Mouse (Mus musculus) neural tube, embryonic 11.5 days (tissue): ENCODE data around the gene Atp2b4. TPM values are rescaled to one million over a fixed set of nuclear protein-coding genes. Genes with fewer than 3 reads are reported as not detected.

Experiments
- ATAC-seq: fragments of 200-750 bp; cut with Nextera tagmentation; 2 replicates; pipeline ENCODE4 v1.8.0; 2017; ENCODE audit warnings: moderate number of reproducible peaks, mild to moderate bottlenecking, moderate TSS enrichment, moderate library complexity; ENCODE audit not compliant: insufficient read depth, low FRiP score, low TSS enrichment
- DNase-seq: peaks from one replicate; pipeline ENCODE4 v3.0.0-alpha.2; 2015; ENCODE audit warnings: low spot score
- H3K27ac ChIP-seq: fragments of 300-500 bp; sonication (generic); 2 replicates; pipeline ENCODE4 v1.5.1; 2014; ENCODE audit warnings: low read depth, mild to moderate bottlenecking, low read length
- H3K27me3 ChIP-seq: fragments of 300-500 bp; sonication (generic); 2 replicates; pipeline ENCODE4 v1.6.1; 2014; ENCODE audit warnings: mild to moderate bottlenecking, low read length, mixed read lengths; ENCODE audit not compliant: control insufficient read depth, insufficient read depth
- H3K36me3 ChIP-seq: fragments of 300-500 bp; sonication (generic); 2 replicates; pipeline ENCODE4 v1.6.1; 2014; ENCODE audit warnings: mild to moderate bottlenecking, low read length, moderate library complexity, mixed read lengths; ENCODE audit not compliant: control insufficient read depth, insufficient read depth
- H3K4me1 ChIP-seq: fragments of 300-500 bp; sonication (generic); 2 replicates; pipeline ENCODE4 v1.6.1; 2014; ENCODE audit warnings: low read length, mixed read lengths; ENCODE audit not compliant: control insufficient read depth, insufficient read depth
- H3K4me2 ChIP-seq: fragments of 300-500 bp; sonication (generic); 2 replicates; pipeline ENCODE4 v1.6.1; 2014; ENCODE audit warnings: low read depth, mild to moderate bottlenecking, moderate library complexity
- H3K4me3 ChIP-seq: fragments of 300-500 bp; sonication (generic); 2 replicates; pipeline ENCODE4 v1.5.1; 2014; ENCODE audit warnings: low read depth, low read length
- H3K9ac ChIP-seq: fragments of 300-500 bp; sonication (generic); 2 replicates; pipeline ENCODE4 v1.6.1; 2014; ENCODE audit warnings: mild to moderate bottlenecking, low read length
- H3K9me3 ChIP-seq: fragments of 300-500 bp; sonication (generic); 2 replicates; pipeline ENCODE4 v1.6.1; 2016; ENCODE audit warnings: low read length; ENCODE audit not compliant: control insufficient read depth
- WGBS: fragments of 180-500 bp; shearing (Covaris S2); extraction: QIAGEN DNeasy Blood & Tissue Kit; methylation state at CpG from one replicate; pipeline ENCODE4 v1.1.7; 2014; 5-methylcytosine and 5-hydroxymethylcytosine counted together
- polyA plus RNA-seq: library from polyadenylated mRNA; unstranded; fragments of >200 nt; fragmentation: Nextera tagmentation; extraction: Ambion mirVana; gene quantifications from 2 replicates; pipeline ENCODE4 v1.2.1, GENCODE M21; 2014

Atp2b4 gene
- polyA plus RNA-seq, 1 experiment from 2014 or later: 9.6 TPM

DNA sequence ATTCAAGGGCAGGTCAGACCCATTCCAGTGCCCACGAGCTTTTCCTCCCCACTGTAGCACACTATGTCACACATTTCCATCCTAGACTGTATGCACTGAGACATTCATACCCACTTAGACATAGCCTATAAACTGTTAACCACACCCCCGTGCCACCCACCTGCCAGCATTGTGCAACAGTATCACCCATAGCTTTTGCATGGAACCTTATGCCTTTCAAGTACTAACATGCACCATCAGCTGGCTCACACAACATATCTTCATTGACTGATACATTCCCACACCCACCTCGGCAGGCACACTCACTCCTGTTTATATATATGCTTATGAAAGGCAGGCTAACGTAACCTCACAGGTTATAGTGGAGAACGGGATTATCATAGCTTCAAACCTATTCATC, 902 bp upstream of the Atp2b4 start:
- no peak for ATAC-seq
- Histone ChIP-seq H3K27ac (no peak overlapping the region), H3K27me3 (no peaks in the 10 kb centered on the region), H3K4me3 (no peak overlapping the region), H3K9me3 (no peaks in the 10 kb centered on the region), H3K4me1 (no peaks in the 10 kb centered on the region; the same call in 1 of the 2 replicates), H3K9ac (no peak overlapping the region), H3K4me2 (no peak overlapping the region), H3K36me3 (no peaks in the 10 kb centered on the region)
- WGBS: 81% methylated on average over 5 of the region's 5 CpGs
- DNase-seq: no peak

DNA sequence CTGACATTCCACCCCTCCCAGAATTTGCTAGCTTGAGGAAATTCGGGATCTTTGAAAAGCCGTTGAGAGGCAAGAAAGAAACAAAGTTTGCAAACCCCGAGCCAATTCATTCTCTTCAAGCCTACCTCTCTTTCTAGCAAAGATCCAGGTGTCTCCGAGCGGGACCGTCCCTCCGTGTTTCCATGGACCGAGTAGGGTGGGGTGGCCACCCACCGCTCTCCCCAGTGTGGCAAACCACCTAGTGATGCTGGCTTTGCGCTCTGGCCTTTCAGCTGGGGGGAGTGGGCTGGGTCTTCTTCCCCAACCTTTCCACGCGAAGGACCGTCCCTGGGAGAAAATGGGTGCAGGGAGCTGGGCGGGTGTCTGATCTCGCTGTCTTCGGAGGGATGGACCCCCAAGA, 329 bp downstream of the Atp2b4 start:
- ATAC-seq (peak; percentile 31; the same call in 1 of the 2 replicates), DNase-seq (no peak)
- Histone ChIP-seq H3K4me3 (peak overlapping the region; percentile 41), H3K9me3 (no peaks in the 10 kb centered on the region), H3K4me2 (peak overlapping the region; percentile 74), H3K9ac (peak overlapping the region; percentile 23), H3K27me3 (no peaks in the 10 kb centered on the region), H3K27ac (no peak overlapping the region), H3K4me1 (no peaks in the 10 kb centered on the region; the same call in 1 of the 2 replicates), H3K36me3 (no peaks in the 10 kb centered on the region)
- WGBS: under 1% methylated on average over 16 of the region's 16 CpGs

- peak overlapping the region; percentile 41 for H3K4me3 ChIP-seq
- H3K4me1 ChIP-seq: no peaks in the 10 kb centered on the region; the same call in 1 of the 2 replicates
- ATAC-seq (no peak), DNase-seq (no peak)
- no peaks in the 10 kb centered on the region for H3K27me3 ChIP-seq
- no peaks in the 10 kb centered on the region for H3K36me3 ChIP-seq
- no peak overlapping the region; the same call in 1 of the 2 replicates for H3K9ac ChIP-seq
- no peak overlapping the region for H3K27ac ChIP-seq
- H3K9me3 ChIP-seq: no peaks in the 10 kb centered on the region
- 2% methylated on average over 21 of the region's 21 CpGs for WGBS
- peak overlapping the region; percentile 74 for H3K4me2 ChIP-seq
Measured at GRCm38 (mm10) chr1:133799686-133800445, 975 bp downstream of the Atp2b4 start.

DNA sequence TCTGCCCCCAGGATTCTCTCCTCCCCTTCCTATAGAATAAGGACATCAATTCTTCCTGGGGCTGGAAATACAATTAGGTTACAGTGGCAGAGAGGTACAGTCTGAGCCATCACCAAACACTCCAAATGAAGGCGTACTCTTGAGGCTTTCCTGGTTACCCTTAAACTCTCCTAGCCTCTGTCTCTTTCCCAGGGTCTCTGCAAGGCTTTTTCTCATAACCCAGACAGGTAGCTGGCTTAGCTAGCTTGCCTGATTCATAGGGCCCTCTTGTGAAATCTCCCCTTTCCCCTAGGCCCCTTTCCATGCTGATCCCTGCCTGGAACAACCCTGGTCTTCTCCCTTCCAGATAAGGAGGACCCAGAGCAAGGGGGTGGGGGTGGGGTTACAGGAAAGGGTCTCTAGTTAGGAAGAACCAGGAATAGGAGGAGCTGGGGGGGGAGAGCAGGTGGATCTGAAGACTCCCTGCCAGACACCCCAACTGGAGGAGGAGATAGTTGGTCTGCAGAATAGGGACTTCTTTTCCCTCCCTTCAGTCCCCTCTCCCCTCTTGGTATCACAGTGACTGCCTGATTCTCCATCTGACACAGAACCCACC, 1.9 kb downstream of the Atp2b4 start:
- ATAC-seq (no peak), DNase-seq (no peak)
- Histone ChIP-seq H3K27me3 (no peaks in the 10 kb centered on the region), H3K36me3 (no peaks in the 10 kb centered on the region), H3K4me3 (peak overlapping the region; percentile 41; the same call in 1 of the 2 replicates), H3K4me1 (no peaks in the 10 kb centered on the region; the same call in 1 of the 2 replicates), H3K27ac (no peak overlapping the region), H3K9me3 (no peaks in the 10 kb centered on the region), H3K9ac (no peak overlapping the region), H3K4me2 (peak overlapping the region; percentile 74)
- 69% methylated on average over 1 of the region's 1 CpGs for WGBS

DNA sequence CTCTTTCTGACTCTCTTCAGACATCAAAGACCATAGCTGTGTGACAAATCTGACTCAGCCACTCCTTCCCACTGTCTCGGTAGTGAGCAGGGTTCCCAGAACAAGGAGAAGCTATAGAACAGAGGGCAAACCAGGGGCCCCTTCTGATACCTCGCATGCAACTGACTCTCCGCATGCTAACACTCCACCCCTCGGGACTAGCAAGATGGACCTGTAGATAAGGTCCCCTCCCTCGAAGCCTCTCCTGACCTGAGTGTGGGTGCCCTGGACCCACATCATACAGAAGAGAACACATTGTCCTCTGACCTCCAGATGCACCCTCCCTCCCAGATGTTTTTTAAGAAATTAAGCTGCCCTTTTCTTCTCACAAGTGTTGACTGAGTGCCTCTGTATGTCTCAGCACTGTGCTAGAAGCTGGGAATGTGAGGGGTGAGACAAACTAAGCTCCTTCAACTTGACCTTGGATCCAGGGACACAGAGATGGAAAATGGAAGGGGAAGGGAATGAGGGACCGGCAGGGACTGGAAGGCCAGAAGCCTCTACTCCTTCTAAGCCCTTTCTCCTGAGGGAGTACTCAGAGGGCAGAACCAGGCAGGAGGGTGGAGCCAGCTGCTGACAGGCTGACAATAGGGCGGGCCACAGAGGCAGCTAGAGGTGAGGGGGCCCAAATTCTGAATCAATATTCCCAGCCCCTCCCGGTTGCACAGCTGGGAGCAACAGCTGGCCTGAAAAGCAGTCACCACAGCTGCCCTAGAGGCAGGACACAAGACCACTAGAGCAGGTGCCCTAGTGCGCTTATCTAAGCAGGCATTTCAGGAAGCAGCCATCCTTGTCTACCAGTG, 2.6 kb downstream of the Atp2b4 start:
- H3K4me2 ChIP-seq: peak overlapping the region; percentile 74; the same call in 1 of the 2 replicates
- H3K27me3 ChIP-seq: no peaks in the 10 kb centered on the region
- H3K9ac ChIP-seq: no peak overlapping the region
- H3K9me3 ChIP-seq: no peaks in the 10 kb centered on the region
- DNase-seq (no peak), ATAC-seq (no peak)
- no peak overlapping the region for H3K27ac ChIP-seq
- no peaks in the 10 kb centered on the region for H3K36me3 ChIP-seq
- H3K4me1 ChIP-seq: no peaks in the 10 kb centered on the region; the same call in 1 of the 2 replicates
- WGBS: 35% methylated on average over 9 of the region's 9 CpGs
- H3K4me3 ChIP-seq: no peak overlapping the region

GRCm38 (mm10) chr1:133797327-133797978, 3.4 kb downstream of the Atp2b4 start:
- H3K4me1 ChIP-seq: no peaks in the 10 kb centered on the region; the same call in 1 of the 2 replicates
- ATAC-seq (no peak), DNase-seq (no peak)
- WGBS: 47% methylated on average over 1 of the region's 1 CpGs
- no peak overlapping the region; the same call in 1 of the 2 replicates for H3K4me2 ChIP-seq
- no peaks in the 10 kb centered on the region for H3K36me3 ChIP-seq
- H3K27ac ChIP-seq: no peak overlapping the region
- H3K9ac ChIP-seq: no peak overlapping the region
- H3K27me3 ChIP-seq: no peaks in the 10 kb centered on the region
- H3K9me3 ChIP-seq: no peaks in the 10 kb centered on the region
- no peak overlapping the region for H3K4me3 ChIP-seq

DNA sequence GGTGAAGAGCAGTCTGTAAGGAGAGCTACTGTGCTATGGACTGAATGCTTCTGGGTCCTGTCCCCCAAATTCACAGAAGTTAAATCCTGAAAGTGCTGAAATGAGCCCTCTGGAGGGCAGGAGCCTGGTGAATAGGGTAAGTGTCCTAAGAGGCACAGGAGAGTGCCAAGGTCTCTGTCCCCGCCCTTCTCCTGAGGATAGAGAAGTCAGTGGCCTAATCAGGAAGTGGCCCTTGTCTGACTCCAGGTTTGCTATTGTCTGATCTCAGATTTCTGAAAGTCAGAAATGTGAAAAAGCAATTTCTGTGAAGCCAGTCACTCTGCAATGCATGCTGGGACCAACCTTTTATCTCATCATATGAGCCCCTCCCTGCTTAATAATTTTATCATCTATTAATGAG, 7.2 kb downstream of the Atp2b4 start:
- no peaks in the 10 kb centered on the region for H3K27me3 ChIP-seq
- H3K4me2 ChIP-seq: no peak overlapping the region
- H3K4me1 ChIP-seq: no peaks in the 10 kb centered on the region; the same call in 1 of the 2 replicates
- WGBS: 50% methylated on average over 1 of the region's 1 CpGs
- H3K9ac ChIP-seq: no peak overlapping the region
- no peak overlapping the region for H3K4me3 ChIP-seq
- H3K27ac ChIP-seq: no peak overlapping the region
- no peaks in the 10 kb centered on the region for H3K36me3 ChIP-seq
- DNase-seq (no peak), ATAC-seq (no peak)
- H3K9me3 ChIP-seq: no peaks in the 10 kb centered on the region

DNA sequence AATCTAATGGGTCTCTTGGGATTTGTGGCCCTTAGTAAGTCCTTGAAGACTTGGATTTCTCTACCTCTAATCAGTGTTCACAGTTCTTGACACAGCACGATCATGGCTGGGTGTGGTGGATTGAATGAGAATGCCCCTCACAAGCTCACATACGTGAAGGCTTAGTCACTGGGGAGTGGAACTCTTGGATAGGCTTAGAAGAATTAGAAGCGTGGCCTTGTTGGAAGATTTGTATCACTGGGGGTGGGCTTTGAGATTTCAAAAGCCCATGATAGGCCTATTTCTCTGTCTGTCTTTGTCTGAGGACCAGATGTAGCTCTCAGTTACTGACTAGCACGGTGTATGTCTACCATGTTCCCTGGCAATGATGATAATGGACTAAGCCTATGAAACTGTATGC, 10.8 kb downstream of the Atp2b4 start:
- H3K27ac ChIP-seq: no peak overlapping the region
- no peak overlapping the region for H3K9ac ChIP-seq
- no peaks in the 10 kb centered on the region for H3K9me3 ChIP-seq
- DNase-seq (no peak), ATAC-seq (no peak)
- no peaks in the 10 kb centered on the region for H3K27me3 ChIP-seq
- WGBS: 93% methylated on average over 4 of the region's 4 CpGs
- H3K36me3 ChIP-seq: no peaks in the 10 kb centered on the region
- no peaks in the 10 kb centered on the region for H3K4me1 ChIP-seq
- H3K4me3 ChIP-seq: no peak overlapping the region
- no peak overlapping the region for H3K4me2 ChIP-seq
